Mouse (Mus musculus) left cerebral cortex, adult 9 months (tissue): Measurements from ENCODE around the gene Snapc3.
"Not testable (repeated sequence)": the region's sequence is repeated elsewhere in the genome, so short reads cannot be mapped to it uniquely, and the experiment has no call there.

Experiments
- DNase-seq, 2 experiments: peaks; one replicate each; pipeline ENCODE4 v3.0.0; 2022; ENCODE audit warnings: low spot score in 2 of 2

Gene Snapc3

DNA sequence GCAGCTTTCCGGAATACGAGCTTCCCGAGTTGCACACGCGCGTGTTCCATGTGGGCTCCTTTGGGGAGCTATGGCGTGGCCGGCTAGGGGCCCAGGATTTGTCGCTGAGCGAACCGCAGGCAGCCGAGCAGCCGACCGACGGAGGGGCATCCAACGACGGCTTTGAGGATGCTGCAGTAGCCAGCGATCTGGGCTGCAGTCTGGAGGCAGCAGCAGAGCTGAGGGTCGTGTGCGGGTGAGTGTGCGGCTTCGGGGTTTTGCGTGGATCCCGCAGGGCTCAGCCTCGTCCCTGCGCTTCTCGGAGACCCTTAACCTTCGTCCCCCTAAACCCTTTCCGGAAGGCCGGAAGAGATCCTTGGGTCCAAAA, 279 bp downstream of the Snapc3 start:
- DNase-seq = no peak

DNA sequence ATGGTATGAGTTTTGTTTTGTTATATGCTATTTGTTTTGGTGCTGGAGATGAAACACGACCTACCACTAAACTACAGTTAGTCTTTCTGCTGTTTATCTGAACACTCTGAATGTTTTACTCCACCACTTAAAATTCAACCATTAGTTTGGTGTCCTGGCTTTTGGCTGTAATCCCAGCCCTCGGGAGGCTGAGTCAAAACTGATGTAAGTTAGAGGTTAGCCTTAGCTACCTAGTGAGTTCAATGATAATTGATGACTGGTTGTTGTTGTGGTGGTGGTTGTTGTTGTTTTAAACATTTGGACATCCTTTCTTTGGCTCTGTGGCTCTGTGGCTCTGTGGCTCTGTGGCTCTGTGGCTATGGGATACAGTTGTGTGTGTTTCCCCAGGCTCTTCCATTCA, 1.3 kb downstream of the Snapc3 start:
- no peak for DNase-seq

DNA sequence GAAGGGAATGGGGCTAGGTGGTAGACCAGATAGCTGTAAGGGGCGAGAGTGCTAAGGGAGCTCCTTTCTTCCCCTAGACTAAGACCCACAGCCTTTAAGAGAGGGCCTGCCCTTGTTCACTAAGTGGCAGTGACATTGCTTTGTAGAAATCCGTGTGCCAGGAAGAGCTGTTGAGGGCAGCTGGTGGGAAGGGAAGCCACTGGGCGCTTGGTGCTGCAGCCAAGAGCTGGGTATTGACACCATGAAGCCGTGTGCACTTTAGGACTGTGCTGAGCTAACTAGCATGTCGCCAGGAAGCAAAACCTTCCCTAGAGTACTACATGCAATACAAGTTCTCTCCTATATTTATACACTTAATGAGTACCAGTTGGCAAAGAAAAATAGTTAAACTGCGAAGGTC, 6.1 kb downstream of the Snapc3 start:
- no peak for DNase-seq

DNA sequence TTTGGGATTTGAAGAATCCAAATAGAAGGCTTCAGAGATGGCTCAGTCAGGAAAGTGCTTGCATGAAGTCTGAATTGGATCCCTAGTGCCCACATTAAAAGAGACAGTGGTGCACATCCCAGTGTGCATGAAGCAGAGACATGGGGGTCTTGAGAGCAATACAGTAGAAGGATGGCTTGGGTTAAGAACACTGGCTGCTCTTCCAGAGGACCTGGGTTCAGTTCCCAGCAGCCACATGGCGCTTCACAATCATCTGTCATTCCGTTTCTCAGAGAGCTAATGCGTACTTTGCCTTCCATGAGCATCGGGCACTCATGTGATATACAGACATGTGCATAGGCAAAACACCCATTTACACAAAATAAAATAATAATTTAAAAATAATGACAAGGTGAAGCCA, 7.6 kb downstream of the Snapc3 start:
- no peak for DNase-seq

DNA sequence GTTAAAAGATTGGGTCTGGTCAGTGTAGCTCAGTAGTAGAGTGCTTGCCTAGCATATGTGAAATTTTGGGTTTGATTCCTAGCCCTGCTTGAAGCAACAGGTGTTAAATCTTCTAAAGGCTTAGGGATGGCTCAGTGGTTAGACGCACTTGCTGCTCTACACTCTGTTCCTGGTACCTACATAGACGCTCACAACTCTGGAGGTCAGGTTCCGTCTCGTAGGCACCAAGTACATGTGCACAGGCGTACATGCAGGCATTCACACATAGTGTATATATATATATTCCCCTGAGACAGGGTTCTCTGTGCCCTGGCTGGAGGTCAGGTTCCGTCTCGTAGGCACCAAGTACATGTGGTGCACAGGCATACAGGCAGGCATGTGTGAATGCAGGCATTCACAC, 9.6 kb downstream of the Snapc3 start:
- no peak for DNase-seq

DNA sequence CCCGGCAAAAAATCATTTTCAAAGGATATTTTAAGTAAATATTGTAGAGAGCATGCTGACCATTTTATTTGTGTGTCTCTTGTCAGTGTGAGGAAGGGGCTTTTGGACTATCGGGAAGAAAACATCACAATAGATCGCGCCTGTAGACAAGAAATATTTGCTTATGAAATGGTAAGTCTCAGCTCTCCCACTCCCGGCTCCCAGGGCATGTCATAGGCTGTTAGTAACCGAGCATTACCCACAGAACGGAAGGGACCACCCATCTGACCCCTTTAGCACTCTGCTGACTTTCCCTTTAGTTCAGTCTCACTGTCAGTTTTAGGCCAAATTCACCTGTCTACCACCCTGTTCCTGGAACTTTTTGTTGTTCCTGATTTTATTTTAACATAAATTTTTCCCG, 10.2 kb downstream of the Snapc3 start:
- no peak for DNase-seq

DNA sequence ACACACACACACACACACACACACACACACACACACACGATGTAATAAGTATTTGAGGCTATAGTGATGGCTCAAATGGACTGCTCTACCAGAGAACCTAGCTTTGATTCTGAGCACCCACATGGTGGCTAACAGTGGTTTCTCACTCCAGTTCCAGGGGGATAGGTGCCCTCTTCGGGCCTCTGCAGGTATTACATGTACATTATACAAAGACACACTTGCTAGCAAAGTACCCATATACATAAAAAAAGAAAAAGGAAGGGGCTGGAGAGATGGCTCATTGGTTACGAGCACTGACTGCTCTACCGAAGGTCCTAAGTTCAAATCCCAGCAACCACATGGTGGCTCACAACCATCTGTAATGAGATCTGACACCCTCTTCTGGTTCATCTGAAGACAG, 11.3 kb downstream of the Snapc3 start:
- DNase-seq = no peak

DNA sequence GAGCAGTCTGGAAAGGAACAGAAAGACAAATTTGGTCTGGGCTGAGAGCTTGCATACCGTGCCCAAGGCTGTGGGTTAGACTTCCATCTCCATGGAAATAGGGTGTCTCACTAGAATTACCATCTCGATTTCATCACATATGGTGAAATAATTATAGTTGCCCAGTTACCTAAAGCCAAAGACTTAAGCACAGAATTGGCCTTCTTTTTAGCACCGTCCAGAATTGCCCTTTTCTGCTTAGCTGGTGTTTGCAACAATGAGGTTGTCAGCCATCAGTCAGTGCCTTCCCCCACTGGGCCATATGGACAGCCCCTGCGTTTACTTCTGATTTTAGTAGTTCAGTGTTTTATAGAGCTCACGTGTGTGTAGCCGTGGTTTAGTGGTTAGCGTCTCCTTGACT, 14.4 kb downstream of the Snapc3 start:
- DNase-seq = no peak

DNA sequence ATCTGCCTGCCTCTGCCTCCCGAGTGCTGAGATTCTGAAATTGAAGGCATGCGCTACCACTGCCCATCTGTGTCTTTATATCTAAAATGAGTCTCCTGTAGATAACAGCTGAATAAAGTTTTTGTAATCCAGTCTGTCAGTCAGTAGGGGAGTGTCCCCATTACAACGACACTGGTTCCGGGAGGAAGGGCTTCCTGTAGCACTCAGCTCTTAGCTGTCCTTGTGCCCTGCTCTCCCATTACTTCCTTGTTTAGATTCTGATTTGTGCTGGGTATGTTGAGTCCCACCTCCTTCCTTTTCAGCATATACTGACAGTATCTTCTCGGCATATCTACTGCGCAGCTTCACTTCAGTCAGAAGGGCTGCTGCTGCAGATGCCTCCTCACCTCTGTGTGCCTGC, 15.4 kb downstream of the Snapc3 start:
- no peak for DNase-seq

DNA sequence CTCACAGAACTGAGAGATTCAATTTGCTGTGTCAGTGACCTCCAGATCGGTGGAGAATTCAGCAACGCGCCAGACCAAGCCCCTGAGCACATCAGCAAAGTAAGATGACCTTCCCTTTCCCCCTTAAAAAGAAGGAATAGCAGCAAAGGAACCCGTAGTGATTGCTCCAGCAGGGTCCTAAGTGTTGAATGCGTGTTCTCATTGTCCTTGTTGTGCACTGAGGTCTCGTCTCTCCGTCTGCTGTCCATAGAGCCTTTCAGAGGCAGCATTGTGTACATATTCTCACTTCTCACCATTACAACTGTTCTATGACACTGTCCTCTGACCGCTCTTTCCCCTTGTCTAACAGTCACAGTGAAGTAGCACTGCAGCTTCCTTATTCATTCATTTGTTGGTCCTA, 18.9 kb downstream of the Snapc3 start:
- no peak for DNase-seq

DNA sequence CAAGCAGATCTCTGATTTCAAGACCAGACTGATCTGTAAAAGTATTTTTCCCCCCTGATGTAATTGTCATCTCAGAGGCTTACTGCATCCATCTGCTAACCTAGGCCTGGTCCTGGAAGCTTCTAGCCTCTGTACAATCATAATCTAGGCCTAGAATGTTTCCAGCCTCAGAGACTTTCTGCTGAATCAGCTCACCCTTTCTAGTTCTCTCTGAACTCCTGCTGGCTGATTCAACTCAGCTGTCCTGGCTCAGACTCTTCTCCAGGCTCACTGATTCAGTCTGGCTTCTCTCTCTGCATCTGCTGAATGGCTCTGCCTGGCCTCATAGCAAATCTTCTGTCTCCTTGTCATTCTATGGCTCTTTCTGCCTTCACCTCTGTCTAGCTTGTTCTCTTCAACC, 20.6 kb downstream of the Snapc3 start:
- DNase-seq = no peak

DNA sequence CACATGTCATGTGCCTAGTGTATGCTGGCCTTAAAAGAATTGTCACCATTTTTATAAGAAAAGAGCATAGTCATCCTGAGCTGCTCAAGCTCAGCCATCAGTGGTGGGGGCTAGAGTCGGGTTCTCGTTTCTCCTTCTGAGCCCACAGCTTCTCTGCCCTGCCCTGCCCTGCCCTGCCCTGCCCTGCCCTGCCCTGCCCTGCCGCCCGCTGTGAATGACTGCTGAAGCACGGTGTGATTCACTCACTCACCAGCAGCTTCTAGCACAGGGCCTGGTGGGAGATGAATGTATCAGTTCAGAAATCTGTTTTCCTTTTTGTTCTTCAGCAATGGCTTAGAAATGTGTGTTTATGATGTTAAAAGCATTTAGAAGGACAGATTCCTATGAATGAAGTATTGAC, 21.5 kb downstream of the Snapc3 start:
- no peak for DNase-seq

DNA sequence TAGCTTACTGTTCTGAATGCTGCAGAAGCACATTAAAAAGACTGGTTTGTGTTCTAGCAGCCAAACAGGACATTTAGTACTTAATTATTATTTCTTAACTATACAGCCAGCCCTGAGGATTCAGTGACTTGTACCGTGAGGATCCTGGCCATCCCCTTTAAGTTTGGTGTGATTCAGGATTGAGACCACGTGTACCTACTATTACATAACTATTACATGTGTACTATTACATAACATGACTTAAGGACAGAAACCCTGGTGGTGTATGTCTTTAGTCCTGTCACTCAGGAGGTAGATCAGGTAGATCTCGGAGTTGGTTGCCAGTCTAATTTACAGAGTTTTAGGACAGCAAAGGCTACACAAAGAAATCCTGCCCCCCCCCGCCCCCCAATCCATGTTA, 23.5 kb downstream of the Snapc3 start:
- no peak for DNase-seq

DNA sequence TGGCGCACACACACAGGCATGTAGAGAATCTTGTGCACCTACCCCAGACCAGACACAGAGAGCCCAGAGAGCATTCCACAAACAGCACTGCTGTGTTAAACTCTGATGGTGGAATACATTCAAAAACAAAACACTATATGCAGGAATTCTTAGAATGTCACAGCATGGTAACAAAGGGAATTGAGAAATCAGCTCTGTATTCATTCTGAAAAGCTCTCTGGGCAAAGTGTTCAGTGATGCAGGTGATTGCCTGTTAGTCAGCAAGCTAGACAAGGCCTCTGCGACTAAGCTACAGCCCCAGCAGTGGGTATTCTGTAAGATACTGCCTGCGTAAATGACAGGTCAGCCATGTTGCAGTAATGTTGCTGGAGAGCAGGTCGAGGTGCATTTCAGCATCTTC, 33.3 kb downstream of the Snapc3 start:
- DNase-seq = no peak

DNA sequence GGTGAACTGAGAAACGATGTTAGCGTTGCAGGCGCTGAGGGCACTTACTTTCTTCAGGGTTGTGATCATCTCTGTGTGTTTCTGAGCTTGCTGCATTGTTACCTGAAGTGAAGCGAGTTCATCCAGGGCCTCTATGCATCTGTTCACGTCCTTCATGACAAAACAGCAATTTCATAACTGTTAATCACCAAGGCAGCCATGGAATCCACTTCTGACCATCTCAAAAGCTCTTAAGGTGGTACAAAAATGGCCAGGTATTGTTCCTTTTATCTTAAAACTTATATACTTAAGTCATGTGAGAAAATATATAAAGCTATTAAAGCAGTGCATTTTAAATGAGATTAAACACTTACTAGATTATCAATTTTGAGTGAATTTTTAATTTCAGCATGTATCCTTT, 42.6 kb downstream of the Snapc3 start:
- DNase-seq = no peak

DNA sequence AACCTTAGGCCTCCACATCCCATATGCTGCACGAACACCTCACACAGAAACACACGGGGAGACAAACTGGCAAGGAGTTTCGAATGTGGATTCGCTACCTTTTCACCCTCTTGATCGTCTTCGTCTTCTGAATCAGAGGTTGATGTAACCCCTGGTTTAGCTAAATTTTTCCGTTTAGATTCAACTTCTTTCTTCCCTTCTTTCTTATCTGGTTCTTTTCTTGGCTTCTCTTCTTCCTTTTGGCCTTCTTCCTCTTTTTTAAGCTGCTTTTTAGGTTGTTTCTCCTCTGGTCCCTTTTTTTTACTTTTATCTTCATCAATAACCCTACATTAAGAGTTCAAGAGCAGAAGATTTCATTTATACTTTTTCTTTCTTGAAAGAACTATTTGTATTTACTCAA, 47.3 kb downstream of the Snapc3 start:
- no peak for DNase-seq

DNA sequence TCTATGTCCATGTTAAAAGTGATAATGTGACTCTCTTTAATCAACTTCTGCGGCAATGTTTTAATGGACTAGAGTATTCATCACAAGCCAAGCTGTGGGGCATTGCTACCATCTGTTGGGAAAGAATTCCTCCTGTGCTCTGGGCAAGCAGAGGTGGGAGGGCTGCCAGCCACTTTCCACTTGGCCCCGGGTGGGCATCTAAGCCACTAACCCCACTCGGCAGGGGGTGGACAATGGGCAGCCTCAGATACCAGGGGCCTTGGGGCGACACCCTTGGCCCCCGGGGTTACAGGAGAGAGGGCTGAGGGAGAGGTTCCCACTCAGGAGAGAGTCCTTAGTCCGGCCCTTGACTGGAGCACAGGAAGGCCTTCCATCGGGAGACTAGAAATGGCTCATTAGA, 50.1 kb downstream of the Snapc3 start:
- no peak for DNase-seq

DNA sequence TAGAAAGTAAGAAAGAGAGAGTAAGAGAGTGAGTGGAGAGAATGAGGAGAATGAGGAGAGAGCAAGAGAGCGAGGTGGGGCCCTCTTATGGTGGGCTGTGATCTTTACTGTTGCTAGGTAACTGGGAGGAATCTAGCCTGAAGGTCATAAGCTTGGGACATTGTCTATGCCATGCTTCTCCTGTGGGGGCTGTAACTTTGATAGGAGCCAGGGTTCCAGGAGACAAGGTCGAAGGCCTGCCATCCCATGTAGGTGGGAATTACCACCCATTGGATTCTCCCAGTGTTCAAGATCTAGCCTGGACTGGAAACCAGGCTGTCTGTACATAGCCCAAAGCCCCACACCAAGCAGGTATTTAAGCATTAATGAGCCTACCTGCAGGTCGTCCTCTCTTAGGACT, 50.7 kb downstream of the Snapc3 start:
- DNase-seq = no peak

DNA sequence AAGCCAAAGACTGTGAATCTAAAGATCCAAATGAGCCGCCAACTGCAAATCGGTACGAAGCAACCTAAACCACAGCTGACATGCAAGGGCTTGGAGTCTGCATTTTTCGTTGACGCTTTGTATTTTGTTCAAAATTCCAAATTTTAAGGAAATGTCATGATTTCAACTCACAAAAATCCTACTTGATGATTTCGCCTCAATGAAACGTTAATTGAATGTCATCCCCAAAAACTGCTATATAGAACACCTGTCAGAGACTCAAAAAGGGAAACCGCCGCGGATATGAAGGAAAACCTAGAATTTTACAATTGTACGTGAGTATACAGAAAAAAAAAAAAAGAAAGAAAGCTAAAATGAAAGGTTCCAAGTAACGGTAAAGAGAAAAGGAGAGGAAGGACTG, 67.7 kb downstream of the Snapc3 start:
- no peak for DNase-seq

DNA sequence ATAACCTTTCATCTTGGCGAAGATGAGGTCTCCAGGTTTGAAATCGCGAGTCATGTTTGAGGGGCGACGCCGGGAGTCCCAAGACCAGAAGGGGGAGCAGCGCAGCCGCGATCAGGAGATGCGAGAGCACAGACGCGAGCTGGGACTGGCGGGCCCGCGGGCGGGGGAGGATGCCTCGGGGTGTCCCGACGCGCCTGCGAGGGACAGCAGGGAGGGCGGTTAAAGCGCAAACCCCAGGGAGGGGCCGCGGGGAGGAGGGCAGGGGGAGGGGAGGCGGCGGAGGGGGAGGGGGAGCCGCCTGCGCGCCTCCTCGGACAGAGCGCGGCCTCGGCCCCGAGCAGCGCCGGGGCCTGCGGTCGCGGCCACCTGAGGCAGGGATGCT, 68.2 kb downstream of the Snapc3 start:
- peak; percentile 46 to 83 for DNase-seq

DNA sequence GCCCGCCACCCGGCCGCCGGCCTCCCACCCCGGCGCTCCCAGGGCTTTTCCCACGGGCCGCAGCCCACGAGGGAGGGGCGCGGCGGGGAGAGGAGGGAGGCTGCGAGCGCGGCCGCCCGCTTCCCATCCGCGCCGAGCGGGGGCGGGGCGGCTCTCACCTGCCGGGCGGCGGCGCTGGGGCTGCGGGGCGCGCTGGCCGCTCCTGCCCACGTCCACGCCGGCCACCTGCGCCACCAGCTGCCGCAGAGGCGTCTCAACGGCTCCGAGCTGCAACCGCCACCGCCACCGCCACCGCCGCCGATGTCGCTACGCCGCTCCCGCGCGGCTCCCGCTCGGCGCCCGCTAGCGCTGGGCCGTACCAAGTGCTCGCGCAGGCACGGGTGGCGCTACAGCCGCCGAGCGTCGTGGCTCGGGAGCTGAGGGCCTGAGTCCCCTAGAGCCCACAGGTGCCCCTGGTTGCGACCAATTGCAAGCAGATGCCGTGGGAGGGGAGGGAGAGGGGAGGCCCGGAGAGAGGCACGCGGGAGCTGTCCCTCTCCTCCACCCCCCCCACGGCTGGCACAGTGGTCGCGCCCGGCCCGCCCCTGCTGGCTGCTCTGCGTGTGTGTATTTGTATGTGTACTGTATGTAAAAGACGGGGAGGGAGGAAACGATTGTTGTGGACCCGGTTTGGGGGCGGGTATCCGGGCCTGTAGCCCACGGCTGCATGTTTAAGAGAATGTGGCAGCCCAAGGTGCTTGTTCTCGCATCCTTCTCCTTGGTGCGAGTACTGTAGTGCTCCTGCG, 68.8 kb downstream of the Snapc3 start, which contains the start of gene Psip1:
TSS of gene Psip1 (minus strand) at position 343 of the 785 bp plus-strand sequence.
- peak; percentile 63 to 87 for DNase-seq

DNA sequence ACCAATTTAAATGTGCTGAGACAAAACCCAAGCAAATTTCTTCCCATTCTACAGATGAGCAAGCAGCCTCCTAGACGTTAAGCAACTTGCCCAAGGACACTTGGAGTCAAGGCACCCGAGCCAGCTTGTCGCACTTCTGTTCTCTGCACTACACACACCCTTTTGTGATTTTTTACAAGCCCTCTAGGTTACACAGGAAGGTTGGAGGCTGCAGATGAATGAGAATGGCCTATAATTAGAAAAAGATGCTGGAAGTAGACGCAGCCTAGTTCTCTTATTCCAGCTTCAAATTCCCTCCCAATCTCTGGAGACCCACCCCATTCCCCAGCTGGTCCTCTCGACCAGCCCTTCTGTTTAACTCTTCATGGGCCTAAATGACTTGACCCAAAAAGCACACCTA, 71.6 kb downstream of the Snapc3 start:
- DNase-seq = no peak

DNA sequence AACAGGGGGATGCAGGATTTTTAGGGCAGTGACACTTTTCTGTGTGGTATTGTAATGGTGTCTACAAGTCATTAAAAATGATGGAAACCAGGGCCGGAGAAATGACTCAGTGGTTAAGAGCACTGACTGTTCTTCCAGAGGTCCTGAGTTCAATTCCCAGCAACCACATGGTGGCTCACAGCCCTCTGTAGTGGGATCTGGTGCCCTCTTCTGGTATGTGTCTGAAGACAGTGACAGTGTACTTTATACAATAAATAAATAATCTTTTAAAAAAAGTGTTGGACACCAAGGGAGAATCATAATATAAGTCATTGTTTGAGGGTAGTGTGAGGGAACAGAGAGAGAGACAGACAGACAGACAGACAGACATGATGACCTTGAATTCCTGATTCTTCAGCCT, 75.6 kb downstream of the Snapc3 start:
- no peak for DNase-seq

DNA sequence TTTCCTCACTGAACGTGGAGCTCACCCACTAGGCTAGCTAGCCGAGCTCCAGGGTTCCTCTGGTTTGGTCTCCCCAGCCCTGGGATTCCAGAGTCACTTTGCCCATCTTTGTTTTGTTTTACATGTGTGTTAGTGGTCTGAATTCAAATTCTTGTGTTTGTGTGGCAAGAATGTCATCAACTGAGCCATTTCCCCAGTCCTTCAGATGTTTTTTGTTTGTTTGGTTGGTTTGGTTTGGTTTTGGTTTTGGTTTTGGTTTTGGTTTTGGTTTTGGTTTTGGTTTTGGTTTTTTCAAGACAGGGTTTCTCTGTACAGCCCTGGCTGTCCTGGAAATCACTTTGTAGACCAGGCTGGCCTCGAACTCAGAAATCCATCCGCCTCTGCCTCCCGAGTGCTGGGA, 79.5 kb downstream of the Snapc3 start:
- DNase-seq = not testable (repeated sequence)
